Mouse (Mus musculus) myocyte (in vitro differentiated cells): ENCODE measurements around the gene Ttf1. TPM values are rescaled to one million over a fixed set of nuclear protein-coding genes. Genes with fewer than 3 reads are reported as not detected.
A peak's percentile ranks its signal among the peaks of the same experiment; 100 is the strongest.

Experiments used
- H3K27me3 ChIP-seq: one replicate; pipeline ENCODE4 v1.6.1; 2011; ENCODE audit not compliant: control insufficient read depth, insufficient read depth, insufficient read length
- H3K36me3 ChIP-seq: one replicate; pipeline ENCODE4 v1.6.1; 2011; ENCODE audit not compliant: control insufficient read depth, insufficient read depth
- H3K4me2 ChIP-seq: one replicate; pipeline ENCODE4 v1.6.1; 2011; ENCODE audit warnings: low read depth, control low read depth
- H3K4me3 ChIP-seq: one replicate; pipeline ENCODE4 v1.5.1; 2011; ENCODE audit warnings: mild to moderate bottlenecking, control low read depth, moderate library complexity
- H3K79me2 ChIP-seq: one replicate; pipeline ENCODE4 v1.6.1; 2011; ENCODE audit not compliant: control insufficient read depth, insufficient read depth
- H3ac ChIP-seq: one replicate; pipeline ENCODE4 v1.6.1; 2011; ENCODE audit not compliant: control insufficient read depth, insufficient read length
- CEBPB ChIP-seq: IDR thresholded peaks from 2 replicates; pipeline ENCODE4 v1.6.1; 2011; ENCODE audit warnings: mild to moderate bottlenecking, moderate library complexity; ENCODE audit not compliant: poor library complexity, insufficient read depth, severe bottlenecking
- E2F4 ChIP-seq: IDR thresholded peaks from one replicate; pipeline ENCODE4 v1.6.1; 2011; ENCODE audit warnings: mild to moderate bottlenecking, control low read depth, moderate library complexity; ENCODE audit not compliant: insufficient read depth
- MAX ChIP-seq: IDR thresholded peaks from one replicate; pipeline ENCODE4 v1.6.1; 2011; ENCODE audit warnings: low read depth, mild to moderate bottlenecking, control low read depth
- MYOD1 ChIP-seq, 3 experiments: IDR thresholded peaks; one replicate each; pipeline ENCODE4 v1.6.1; 2011; ENCODE audit warnings: control low read depth in 2 of 3, low read depth in 2 of 3, mild to moderate bottlenecking in 2 of 3, moderate library complexity in 1 of 3; ENCODE audit not compliant: insufficient read length in 2 of 3, control insufficient read depth in 1 of 3
- MYOG ChIP-seq, 3 experiments: IDR thresholded peaks; one replicate each; pipeline ENCODE4 v1.6.1; 2011; ENCODE audit warnings: control low read depth in 2 of 3, low read depth in 2 of 3, mild to moderate bottlenecking in 2 of 3; ENCODE audit not compliant: insufficient read length in 2 of 3, control insufficient read depth in 1 of 3, insufficient read depth in 1 of 3
- POLR2A ChIP-seq: IDR thresholded peaks from one replicate; pipeline ENCODE4 v1.6.1; 2011; ENCODE audit warnings: low read depth, mild to moderate bottlenecking, control low read depth, moderate library complexity; ENCODE audit not compliant: insufficient read length
- POLR2AphosphoS2 ChIP-seq: IDR thresholded peaks from one replicate; pipeline ENCODE4 v1.6.1; 2011; ENCODE audit warnings: low read depth, control low read depth; ENCODE audit not compliant: insufficient read length
- REST ChIP-seq: IDR thresholded peaks from one replicate; pipeline ENCODE4 v1.6.1; 2011; ENCODE audit warnings: mild to moderate bottlenecking, control low read depth, moderate library complexity; ENCODE audit not compliant: insufficient read depth, insufficient read length
- SRF ChIP-seq: IDR thresholded peaks from one replicate; pipeline ENCODE4 v1.6.1; 2011; ENCODE audit warnings: low read depth; ENCODE audit not compliant: control insufficient read depth, insufficient read length
- TCF12 ChIP-seq: IDR thresholded peaks from one replicate; pipeline ENCODE4 v1.6.1; 2011; ENCODE audit warnings: mild to moderate bottlenecking, control low read depth; ENCODE audit not compliant: poor library complexity, insufficient read depth, severe bottlenecking
- TCF3 ChIP-seq: IDR thresholded peaks from one replicate; pipeline ENCODE4 v1.6.1; 2011; ENCODE audit warnings: low read depth, control low read depth; ENCODE audit not compliant: insufficient read length
- USF1 ChIP-seq: IDR thresholded peaks from one replicate; pipeline ENCODE4 v1.6.1; 2011; ENCODE audit warnings: low read depth, mild to moderate bottlenecking, control low read depth, moderate library complexity
- polyA plus RNA-seq: library from polyadenylated mRNA; unstranded; fragments of >200 nt; fragmentation: generic; extraction: Trizol; gene quantifications from one replicate; pipeline ENCODE4 v1.2.1, GENCODE M21; 2012; ENCODE audit warnings: missing spikeins

The Ttf1 gene
- polyA plus RNA-seq = 3.1 TPM

- Histone ChIP-seq H3K36me3 (no peaks in the 10 kb centered on the region), H3K4me3 (peak within 1 kb of the TSS; percentile 78), H3K4me2 (peak within 1 kb of the TSS; percentile 90), H3K79me2 (peaks cover 21% of the 10 kb centered on the region), H3ac (peak within 1 kb of the TSS; percentile 51), H3K27me3 (peaks cover under 1% of the 10 kb centered on the region)
- no peak for TF ChIP-seq SRF
- TF ChIP-seq MAX = no peak
- TF ChIP-seq POLR2A = peak; percentile 70
- peak in 2 of 3 experiments; percentile 20 to 40 for TF ChIP-seq MYOG (IDR thresholded peaks at IDR 0.05; ENCODE audit: control insufficient read depth in 1 of 3, insufficient read depth in 1 of 3, insufficient read length in 2 of 3, low read depth in 2 of 3)
- peak; percentile 69 for TF ChIP-seq POLR2AphosphoS2
- TF ChIP-seq TCF3 = no peak
- TF ChIP-seq REST = no peak
- no peak for TF ChIP-seq USF1
- TF ChIP-seq MYOD1 (IDR thresholded peaks at IDR 0.05; ENCODE audit: control insufficient read depth in 1 of 3, insufficient read length in 2 of 3, low read depth in 2 of 3) = peak in 2 of 3 experiments; percentile 48 to 49
- TF ChIP-seq TCF12 = no peak
- TF ChIP-seq E2F4 = no peak
- no peak for TF ChIP-seq CEBPB
Observed at GRCm38 (mm10) chr2:29060135-29060597, at the start of gene Ttf1. Gene Ttf1, plus strand, starts transcription at chr2:29060262.

- Histone ChIP-seq H3K4me3 (no peak overlapping the region), H3K27me3 (peaks cover 73% of the 10 kb centered on the region), H3ac (no peak overlapping the region), H3K36me3 (no peaks in the 10 kb centered on the region), H3K79me2 (no peaks in the 10 kb centered on the region), H3K4me2 (no peak overlapping the region)
- no peak for TF ChIP-seq CEBPB
- no peak for TF ChIP-seq MYOG (IDR thresholded peaks at IDR 0.05; ENCODE audit: control insufficient read depth in 1 of 3, insufficient read depth in 1 of 3, insufficient read length in 2 of 3, low read depth in 2 of 3)
- no peak for TF ChIP-seq POLR2A
- no peak for TF ChIP-seq E2F4
- no peak for TF ChIP-seq SRF
- TF ChIP-seq MYOD1 (IDR thresholded peaks at IDR 0.05; ENCODE audit: control insufficient read depth in 1 of 3, insufficient read length in 2 of 3, low read depth in 2 of 3) = no peak
- TF ChIP-seq TCF3 = no peak
- TF ChIP-seq REST = no peak
- no peak for TF ChIP-seq MAX
- TF ChIP-seq POLR2AphosphoS2 = no peak
- TF ChIP-seq USF1 = no peak
- TF ChIP-seq TCF12 = no peak
Observed at GRCm38 (mm10) chr2:29012523-29012922, 47.5 kb upstream of the Ttf1 start.

GRCm38 (mm10) chr2:29016599-29017587 is 43.2 kb upstream of the Ttf1 start:
- Histone ChIP-seq H3K27me3 (peaks cover 77% of the 10 kb centered on the region), H3K36me3 (no peaks in the 10 kb centered on the region), H3K4me2 (no peak overlapping the region), H3K79me2 (no peaks in the 10 kb centered on the region), H3K4me3 (no peak overlapping the region), H3ac (no peak overlapping the region)
- TF ChIP-seq E2F4 (no peak), MAX (no peak), TCF12 (no peak), USF1 (no peak), MYOD1 (IDR thresholded peaks at IDR 0.05; ENCODE audit: control insufficient read depth in 1 of 3, insufficient read length in 2 of 3, low read depth in 2 of 3) (no peak), REST (no peak), POLR2AphosphoS2 (no peak), CEBPB (no peak), POLR2A (no peak), SRF (no peak), MYOG (IDR thresholded peaks at IDR 0.05; ENCODE audit: control insufficient read depth in 1 of 3, insufficient read depth in 1 of 3, insufficient read length in 2 of 3, low read depth in 2 of 3) (no peak)

- Histone ChIP-seq H3K4me3 (no peak overlapping the region), H3K79me2 (no peaks in the 10 kb centered on the region), H3K27me3 (peaks cover 89% of the 10 kb centered on the region), H3K4me2 (no peak overlapping the region), H3K36me3 (no peaks in the 10 kb centered on the region), H3ac (no peak overlapping the region)
- TF ChIP-seq MYOG (IDR thresholded peaks at IDR 0.05; ENCODE audit: control insufficient read depth in 1 of 3, insufficient read depth in 1 of 3, insufficient read length in 2 of 3, low read depth in 2 of 3) (no peak), POLR2AphosphoS2 (no peak), E2F4 (no peak), TCF3 (no peak), MAX (no peak), MYOD1 (IDR thresholded peaks at IDR 0.05; ENCODE audit: control insufficient read depth in 1 of 3, insufficient read length in 2 of 3, low read depth in 2 of 3) (no peak), CEBPB (no peak), TCF12 (no peak), REST (no peak), POLR2A (no peak), SRF (no peak), USF1 (no peak)
Observed at GRCm38 (mm10) chr2:29018680-29019079, 41.4 kb upstream of the Ttf1 start.
